Mouse (Mus musculus): ENCODE data around the gene Cdt1.

DNA sequence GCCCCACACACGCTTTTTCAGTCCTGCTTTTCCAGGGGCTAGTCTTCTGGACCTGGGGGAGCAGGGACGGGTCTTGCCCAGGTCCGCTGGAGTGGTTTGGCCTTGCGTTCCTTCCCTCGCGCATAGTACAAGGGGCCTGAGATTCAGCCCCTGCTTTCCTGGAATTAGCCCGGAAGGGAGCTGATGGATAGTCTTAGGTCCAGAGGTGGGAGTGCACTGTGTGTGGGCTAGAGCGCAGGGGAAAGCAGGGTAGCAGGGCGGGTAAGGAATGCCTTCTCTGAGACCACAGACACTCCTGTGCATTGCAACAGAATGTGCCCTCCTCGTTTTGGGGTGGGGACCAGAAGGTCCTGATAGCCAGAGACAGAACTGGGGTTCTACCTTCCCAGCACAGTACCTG lies 9.3 kb downstream of the Cdt1 start:
- TF ChIP-seq CTCF (IDR thresholded peaks at IDR 0.05): no peak
- no peak for TF ChIP-seq POLR2A (IDR thresholded peaks at IDR 0.05; ENCODE audit: insufficient read depth, low read depth, low read length)
- TF ChIP-seq EP300 (IDR thresholded peaks at IDR 0.05; ENCODE audit: insufficient read depth, low read depth, low read length): no peak
